Mouse (Mus musculus): ENCODE data around the gene Tnnt3.

DNA sequence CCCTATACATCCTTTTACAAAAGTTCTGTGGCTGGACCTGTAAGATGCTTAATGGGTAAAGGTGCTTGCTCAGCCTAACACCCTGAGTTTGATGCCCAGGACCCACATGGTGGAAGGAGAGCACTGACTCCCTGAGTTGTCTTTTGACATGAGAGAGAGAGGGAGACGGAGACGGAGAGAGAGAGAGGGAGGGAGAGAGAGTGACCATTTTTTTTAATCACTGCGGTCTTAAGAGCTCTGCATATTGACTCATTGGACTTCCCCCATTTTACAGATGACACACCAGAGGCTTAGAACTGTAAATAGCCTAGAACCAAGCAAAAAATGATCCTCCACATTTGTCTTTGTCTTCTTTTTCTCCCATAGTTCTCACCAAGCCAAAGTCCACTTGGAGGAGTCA, 10.6 kb upstream of the Tnnt3 start:
- TF ChIP-seq CTCF (IDR thresholded peaks at IDR 0.05; ENCODE audit: low read depth) (no peak), EP300 (optimal IDR thresholded peaks at IDR 0.05) (no peak)

All from stomach, postnatal 0 days (tissue).